Mouse (Mus musculus): ENCODE results near the gene Tmcc1. TPM values are rescaled to one million over a fixed set of nuclear protein-coding genes. Genes with fewer than 3 reads are reported as not detected.

The Tmcc1 gene
- 34.1 to 35.8 TPM (median 34.6 TPM) in 4 replicates for total RNA-seq (2023; ENCODE audit: inconsistent age)

GRCm38 (mm10) chr6:116193394-116194393 lies at the start of gene Tmcc1:
Gene Tmcc1 (minus strand): TSS chr6:116193486.

GRCm38 (mm10) chr6:116207729-116208534 lies 14.6 kb upstream of the Tmcc1 start, which contains the start of gene Washc2:
Gene Washc2 (plus strand): TSS chr6:116208038.

GRCm38 (mm10) chr6:115994877-115995520 lies 198.3 kb downstream of the Tmcc1 start, which contains the start of gene Plxnd1:
Gene Plxnd1 (minus strand): TSS chr6:115995005.

Other genes with a start within 250 kb of the Tmcc1 start
- not detected in 4 replicates for gene H1foo, start 248.5 kb downstream of the Tmcc1 start, total RNA-seq (2023; ENCODE audit: inconsistent age)
- 48.5 to 62.1 TPM (median 57.4 TPM) in 4 replicates for gene Plxnd1, start 198.5 kb downstream of the Tmcc1 start, total RNA-seq (2023; ENCODE audit: inconsistent age)
- gene Washc2, start 14.6 kb upstream of the Tmcc1 start, total RNA-seq (2023; ENCODE audit: inconsistent age): 142 to 157 TPM (median 146 TPM) in 4 replicates
- 2.7 to 3.7 TPM (median 3.3 TPM) in 4 replicates for gene Zfand4, start 70.7 kb upstream of the Tmcc1 start, total RNA-seq (2023; ENCODE audit: inconsistent age)
- 0.48 to 3.2 TPM (median 1.0 TPM) in 4 replicates for gene March8, start 144.5 kb upstream of the Tmcc1 start, total RNA-seq (2023; ENCODE audit: inconsistent age)